Mouse (Mus musculus) liver, embryonic 12.5 days (tissue): ENCODE measurements around the gene 1700025B11Rik. TPM values are rescaled to one million over a fixed set of nuclear protein-coding genes. Genes with fewer than 3 reads are reported as not detected.

Source experiments
- ATAC-seq: fragments of 200-750 bp; cut with Nextera tagmentation; 2 replicates; pipeline ENCODE4 v1.8.0; 2017; ENCODE audit warnings: moderate number of reproducible peaks, mild to moderate bottlenecking, moderate library complexity
- H3K27ac ChIP-seq: fragments of 300-500 bp; sonication (generic); 2 replicates; pipeline ENCODE4 v1.5.1; 2016; ENCODE audit warnings: mild to moderate bottlenecking
- H3K27me3 ChIP-seq: fragments of 300-500 bp; sonication (generic); replicated peaks from 2 replicates; pipeline ENCODE4 v1.6.1; 2016; ENCODE audit warnings: mild to moderate bottlenecking, moderate library complexity
- H3K36me3 ChIP-seq: fragments of 300-500 bp; sonication (generic); 2 replicates; pipeline ENCODE4 v1.6.1; 2016; ENCODE audit warnings: mild to moderate bottlenecking, moderate library complexity
- H3K4me1 ChIP-seq: fragments of 300-500 bp; sonication (generic); 2 replicates; pipeline ENCODE4 v1.6.1; 2016
- H3K4me2 ChIP-seq: fragments of 300-500 bp; sonication (generic); 2 replicates; pipeline ENCODE4 v1.6.1; 2016; ENCODE audit warnings: mild to moderate bottlenecking, moderate library complexity
- H3K4me3 ChIP-seq: fragments of 300-500 bp; sonication (generic); 2 replicates; pipeline ENCODE4 v1.5.1; 2016; ENCODE audit warnings: mild to moderate bottlenecking, moderate library complexity
- H3K9ac ChIP-seq: fragments of 300-500 bp; sonication (generic); 2 replicates; pipeline ENCODE4 v1.6.1; 2016; ENCODE audit warnings: mild to moderate bottlenecking, moderate library complexity
- H3K9me3 ChIP-seq: fragments of 300-500 bp; sonication (generic); replicated peaks from 2 replicates; pipeline ENCODE4 v1.6.1; 2016; ENCODE audit warnings: mild to moderate bottlenecking, moderate library complexity
- WGBS: fragments of 180-500 bp; shearing (Covaris S2); methylation state at CpG from one replicate; pipeline ENCODE4 v1.1.7; 2016; ENCODE audit not compliant: insufficient replicate concordance; 5-methylcytosine and 5-hydroxymethylcytosine counted together
- polyA plus RNA-seq: library from polyadenylated mRNA; unstranded; fragments of >200 nt; fragmentation: Nextera tagmentation; extraction: Ambion mirVana; gene quantifications from 2 replicates; pipeline ENCODE4 v1.2.1, GENCODE M21; 2016

Gene 1700025B11Rik
- polyA plus RNA-seq: not detected in 2 replicates

- ATAC-seq: no peak
- Histone ChIP-seq H3K27me3 (no peaks in the 10 kb centered on the region), H3K9me3 (no peaks in the 10 kb centered on the region), H3K36me3 (no peaks in the 10 kb centered on the region), H3K4me2 (no peak within 1 kb of the TSS), H3K4me1 (no peaks in the 10 kb centered on the region), H3K27ac (no peak within 1 kb of the TSS), H3K9ac (no peak within 1 kb of the TSS), H3K4me3 (no peak within 1 kb of the TSS)
Observed at GRCm38 (mm10) chr15:77561792-77562191, at the start of gene 1700025B11Rik. TSS of gene 1700025B11Rik (minus strand) at chr15:77561892.

- Histone ChIP-seq H3K4me2 (no peak overlapping the region), H3K27me3 (no peaks in the 10 kb centered on the region), H3K27ac (no peak overlapping the region), H3K9ac (no peak overlapping the region), H3K9me3 (no peaks in the 10 kb centered on the region), H3K36me3 (no peaks in the 10 kb centered on the region), H3K4me1 (no peaks in the 10 kb centered on the region), H3K4me3 (no peak overlapping the region)
- WGBS: 81% methylated on average over 3 of the region's 3 CpGs
- ATAC-seq: no peak
Observed at GRCm38 (mm10) chr15:77606069-77606468, 44.4 kb upstream of the 1700025B11Rik start.

GRCm38 (mm10) chr15:77598958-77599357 is 37.3 kb upstream of the 1700025B11Rik start, which contains the start of gene Gm36245:
TSS of gene Gm36245 (plus strand) at chr15:77599258.
- Histone ChIP-seq H3K36me3 (no peaks in the 10 kb centered on the region), H3K27ac (no peak within 1 kb of the TSS), H3K4me2 (no peak within 1 kb of the TSS), H3K4me1 (no peaks in the 10 kb centered on the region), H3K27me3 (no peaks in the 10 kb centered on the region), H3K9me3 (no peaks in the 10 kb centered on the region), H3K4me3 (no peak within 1 kb of the TSS), H3K9ac (no peak within 1 kb of the TSS)
- ATAC-seq: no peak
- WGBS: 84% methylated on average over 1 of the region's 1 CpGs

- Histone ChIP-seq H3K9ac (no peak overlapping the region), H3K27ac (no peak overlapping the region), H3K36me3 (no peaks in the 10 kb centered on the region), H3K4me3 (no peak overlapping the region), H3K9me3 (no peaks in the 10 kb centered on the region), H3K4me1 (no peaks in the 10 kb centered on the region), H3K4me2 (no peak overlapping the region), H3K27me3 (no peaks in the 10 kb centered on the region)
- ATAC-seq: no peak
- 42% methylated on average over 3 of the region's 3 CpGs for WGBS
Observed at GRCm38 (mm10) chr15:77598429-77598828, 36.7 kb upstream of the 1700025B11Rik start.

- Histone ChIP-seq H3K27me3 (no peaks in the 10 kb centered on the region), H3K9ac (no peak within 1 kb of the TSS), H3K4me1 (no peaks in the 10 kb centered on the region), H3K4me2 (no peak within 1 kb of the TSS), H3K9me3 (no peaks in the 10 kb centered on the region), H3K36me3 (no peaks in the 10 kb centered on the region), H3K4me3 (no peak within 1 kb of the TSS), H3K27ac (no peak within 1 kb of the TSS)
- WGBS: 48% methylated on average over 5 of the region's 5 CpGs
- ATAC-seq: no peak
Observed at GRCm38 (mm10) chr15:77595961-77596360, 34.3 kb upstream of the 1700025B11Rik start, which contains the start of gene Apol10b. TSS of gene Apol10b (minus strand) at chr15:77596125.

- WGBS: 41% methylated on average over 1 of the region's 1 CpGs
Observed at GRCm38 (mm10) chr15:77593557-77593956, 31.9 kb upstream of the 1700025B11Rik start.

GRCm38 (mm10) chr15:77590881-77591280 is 29.2 kb upstream of the 1700025B11Rik start:
- Histone ChIP-seq H3K36me3 (no peaks in the 10 kb centered on the region), H3K9me3 (no peaks in the 10 kb centered on the region), H3K27me3 (no peaks in the 10 kb centered on the region), H3K4me3 (no peak overlapping the region), H3K4me2 (no peak overlapping the region), H3K4me1 (no peaks in the 10 kb centered on the region), H3K27ac (no peak overlapping the region), H3K9ac (no peak overlapping the region)
- no peak for ATAC-seq
- 64% methylated on average over 2 of the region's 2 CpGs for WGBS

More at GRCm38 (mm10) chr15:77593557-77593956, 31.9 kb upstream of the 1700025B11Rik start:
- Histone ChIP-seq H3K27me3 (no peaks in the 10 kb centered on the region), H3K4me1 (no peaks in the 10 kb centered on the region), H3K9ac (no peak overlapping the region), H3K36me3 (no peaks in the 10 kb centered on the region), H3K4me2 (no peak overlapping the region), H3K9me3 (no peaks in the 10 kb centered on the region), H3K27ac (no peak overlapping the region), H3K4me3 (no peak overlapping the region)
- ATAC-seq: no peak

GRCm38 (mm10) chr15:77588981-77589380 is 27.3 kb upstream of the 1700025B11Rik start:
- H3K4me1 ChIP-seq: no peaks in the 10 kb centered on the region
- ATAC-seq: no peak
- H3K36me3 ChIP-seq: no peaks in the 10 kb centered on the region
- no peak overlapping the region for H3K9ac ChIP-seq
- no peak overlapping the region for H3K27ac ChIP-seq
- no peaks in the 10 kb centered on the region for H3K27me3 ChIP-seq
- H3K4me3 ChIP-seq: no peak overlapping the region
- no peak overlapping the region for H3K4me2 ChIP-seq
- H3K9me3 ChIP-seq: no peaks in the 10 kb centered on the region

- no peak overlapping the region for H3K27ac ChIP-seq
- H3K36me3 ChIP-seq: no peaks in the 10 kb centered on the region
- H3K27me3 ChIP-seq: no peaks in the 10 kb centered on the region
- H3K4me1 ChIP-seq: no peaks in the 10 kb centered on the region
- H3K9ac ChIP-seq: no peak overlapping the region
- no peaks in the 10 kb centered on the region for H3K9me3 ChIP-seq
- H3K4me3 ChIP-seq: no peak overlapping the region
- ATAC-seq: no peak
- H3K4me2 ChIP-seq: no peak overlapping the region
Observed at GRCm38 (mm10) chr15:77587026-77587425, 25.3 kb upstream of the 1700025B11Rik start.

GRCm38 (mm10) chr15:77581681-77582080 is 20.0 kb upstream of the 1700025B11Rik start:
- Histone ChIP-seq H3K36me3 (no peaks in the 10 kb centered on the region), H3K9me3 (no peaks in the 10 kb centered on the region), H3K27ac (no peak overlapping the region), H3K27me3 (no peaks in the 10 kb centered on the region), H3K4me3 (no peak overlapping the region), H3K4me1 (no peaks in the 10 kb centered on the region), H3K9ac (no peak overlapping the region), H3K4me2 (no peak overlapping the region)
- no peak for ATAC-seq
- WGBS: 46% methylated on average over 1 of the region's 1 CpGs

- no peaks in the 10 kb centered on the region for H3K4me1 ChIP-seq
- H3K36me3 ChIP-seq: no peaks in the 10 kb centered on the region
- no peak overlapping the region for H3K27ac ChIP-seq
- no peak overlapping the region for H3K4me3 ChIP-seq
- H3K27me3 ChIP-seq: no peaks in the 10 kb centered on the region
- no peaks in the 10 kb centered on the region for H3K9me3 ChIP-seq
- 66% methylated on average over 4 of the region's 4 CpGs for WGBS
- no peak overlapping the region for H3K4me2 ChIP-seq
- no peak for ATAC-seq
- H3K9ac ChIP-seq: no peak overlapping the region
Observed at GRCm38 (mm10) chr15:77579311-77579710, 17.6 kb upstream of the 1700025B11Rik start.

GRCm38 (mm10) chr15:77578801-77579200 is 17.1 kb upstream of the 1700025B11Rik start:
- H3K4me2 ChIP-seq: no peak overlapping the region
- no peak overlapping the region for H3K4me3 ChIP-seq
- no peak for ATAC-seq
- no peaks in the 10 kb centered on the region for H3K4me1 ChIP-seq
- no peak overlapping the region for H3K9ac ChIP-seq
- H3K9me3 ChIP-seq: no peaks in the 10 kb centered on the region
- 76% methylated on average over 2 of the region's 2 CpGs for WGBS
- H3K36me3 ChIP-seq: no peaks in the 10 kb centered on the region
- H3K27ac ChIP-seq: no peak overlapping the region
- H3K27me3 ChIP-seq: no peaks in the 10 kb centered on the region

GRCm38 (mm10) chr15:77563219-77563618 is 1.5 kb upstream of the 1700025B11Rik start:
- Histone ChIP-seq H3K4me2 (no peak overlapping the region), H3K4me1 (no peaks in the 10 kb centered on the region), H3K36me3 (no peaks in the 10 kb centered on the region), H3K9ac (no peak overlapping the region), H3K27ac (no peak overlapping the region), H3K9me3 (no peaks in the 10 kb centered on the region), H3K27me3 (no peaks in the 10 kb centered on the region), H3K4me3 (no peak overlapping the region)
- ATAC-seq: no peak
